Mouse (Mus musculus) cortical plate, adult 2 months (tissue): ENCODE data around the gene Fbf1.

Experiments used
- CTCF ChIP-seq: fragments of 200-500 bp; IDR thresholded peaks from 2 replicates; pipeline ENCODE4 v1.5.1; 2011; ENCODE audit warnings: mild to moderate bottlenecking, control low read depth, low read length; ENCODE audit not compliant: insufficient read depth; ENCODE audit errors: extremely low read depth
- POLR2A ChIP-seq: fragments of 200-500 bp; IDR thresholded peaks from 2 replicates; pipeline ENCODE4 v1.6.1; 2011; ENCODE audit warnings: mild to moderate bottlenecking, low read length, control low read depth; ENCODE audit not compliant: insufficient read depth; ENCODE audit errors: extremely low read depth

DNA sequence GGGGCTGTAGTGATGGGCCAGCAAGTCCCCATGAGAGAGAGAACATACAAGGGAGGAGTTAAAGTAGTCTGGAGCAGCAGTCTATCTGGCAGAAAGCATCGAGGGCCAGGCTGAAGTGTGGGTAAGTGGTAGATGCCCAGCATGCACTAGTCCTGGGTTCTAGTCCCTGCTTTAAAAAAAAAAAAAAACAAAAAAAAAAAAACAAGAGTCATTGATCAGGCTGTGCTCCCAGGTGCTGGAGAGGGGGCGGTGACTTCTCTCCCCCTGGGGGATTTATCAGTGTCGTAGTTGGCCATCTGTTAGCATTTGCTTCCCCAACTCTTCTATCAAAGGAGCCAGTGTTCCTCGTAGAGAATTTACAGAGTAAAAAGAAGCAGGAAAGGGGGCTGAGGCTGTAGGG, 38.7 kb upstream of the Fbf1 start:
- TF ChIP-seq POLR2A (no peak), CTCF (no peak)
